Mouse (Mus musculus) MEL (cell line): ENCODE results near the gene Nrg4.

ENCODE experiments used
- CHD1 ChIP-seq: IDR thresholded peaks from 2 replicates; pipeline ENCODE4 v1.6.1; 2012; ENCODE audit warnings: low read depth, mild to moderate bottlenecking, inconsistent platforms, low read length, improper control_type of control experiment
- CTCF ChIP-seq, 3 experiments: IDR thresholded peaks in 2 of 3; conservative IDR thresholded peaks in 1 of 3; 2 replicates each; pipeline ENCODE4 v1.5.1; 2011 to 2012; ENCODE audit warnings: low read length in 3 of 3, low read depth in 2 of 3, mild to moderate bottlenecking in 2 of 3, improper control_type of control experiment in 1 of 3, inconsistent platforms in 1 of 3, mixed read lengths in 1 of 3, moderate library complexity in 1 of 3; ENCODE audit not compliant: control insufficient read depth in 1 of 3, insufficient read depth in 1 of 3, poor library complexity in 1 of 3, severe bottlenecking in 1 of 3
- TAL1 ChIP-seq: IDR thresholded peaks from 2 replicates; pipeline ENCODE4 v1.6.1; 2012; ENCODE audit warnings: mild to moderate bottlenecking, inconsistent platforms, low read length, moderate library complexity, mixed read lengths

DNA sequence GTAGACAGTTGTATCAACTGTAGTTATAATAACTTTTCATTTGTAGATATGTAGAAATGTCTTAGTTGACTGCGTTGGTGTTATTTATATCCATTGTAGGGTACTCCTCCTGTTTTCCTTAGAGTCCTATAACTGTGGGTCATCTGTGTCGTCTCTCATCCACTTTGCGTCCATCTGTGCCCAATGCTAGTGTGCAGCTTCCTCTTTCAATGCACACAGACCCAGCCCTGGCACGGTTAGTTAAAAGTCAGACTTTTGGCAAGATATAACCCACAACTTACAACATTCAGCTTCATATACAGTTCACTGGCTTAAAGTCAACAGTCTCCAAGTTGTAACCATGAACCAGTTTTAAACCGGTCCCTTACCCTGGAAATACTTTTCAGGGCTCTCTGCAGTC, 94.5 kb downstream of the Nrg4 start:
- TF ChIP-seq CTCF (IDR thresholded peaks at IDR 0.05 in 2 of 3, conservative IDR thresholded peaks at IDR 0.05 in 1 of 3; ENCODE audit: control insufficient read depth in 1 of 3, insufficient read depth in 1 of 3, low read depth in 2 of 3, low read length in 3 of 3, poor library complexity in 1 of 3, severe bottlenecking in 1 of 3) (no peak), CHD1 (no peak), TAL1 (no peak)
